Mouse (Mus musculus) CH12.LX (cell line): Measurements from ENCODE around the gene Stx4a. TPM values are rescaled to one million over a fixed set of nuclear protein-coding genes. Genes with fewer than 3 reads are reported as not detected.

Experiments
- DNase-seq: peaks from one replicate; pipeline ENCODE4 v3.0.0-alpha.2; 2013; ENCODE audit errors: extremely low read depth
- H3K27ac ChIP-seq: 2 replicates; pipeline ENCODE4 v1.5.1; 2012; ENCODE audit warnings: low read depth, mild to moderate bottlenecking, control low read depth, moderate library complexity; ENCODE audit not compliant: insufficient read depth
- H3K27me3 ChIP-seq: replicated peaks from 2 replicates; pipeline ENCODE3; 2012; ENCODE audit warnings: inconsistent platforms
- H3K36me3 ChIP-seq, 2 experiments: replicated peaks in 1 of 2; 2 replicates each; pipeline versions ENCODE3 to v1.6.1; 2012; ENCODE audit warnings: inconsistent platforms in 1 of 2, low read length in 1 of 2, mild to moderate bottlenecking in 1 of 2, mixed read lengths in 1 of 2, moderate library complexity in 1 of 2; ENCODE audit not compliant: control insufficient read depth in 1 of 2, insufficient read depth in 1 of 2
- H3K4me1 ChIP-seq, 2 experiments: 2 replicates each; pipeline ENCODE4 v1.6.1; 2012; ENCODE audit warnings: inconsistent platforms in 1 of 2, moderate library complexity in 1 of 2; ENCODE audit not compliant: insufficient read depth in 2 of 2, control insufficient read depth in 1 of 2
- H3K4me2 ChIP-seq: 2 replicates; pipeline ENCODE4 v1.6.1; 2012; ENCODE audit warnings: low read depth, mild to moderate bottlenecking, control low read depth; ENCODE audit not compliant: poor library complexity, insufficient read depth, severe bottlenecking
- H3K4me3 ChIP-seq, 3 experiments: fragments of 150-350 bp in 1 of 3; sonication (generic) in 1 of 3; replicated peaks in 1 of 3; 2 replicates each; pipeline versions ENCODE3 to v1.5.1; 2011 to 2012; ENCODE audit warnings: low read depth in 2 of 3, low read length in 2 of 3, mild to moderate bottlenecking in 2 of 3, moderate library complexity in 2 of 3, control low read depth in 1 of 3, improper control_type of control experiment in 1 of 3, inconsistent platforms in 1 of 3, mixed read lengths in 1 of 3; ENCODE audit not compliant: poor library complexity in 1 of 3
- H3K79me2 ChIP-seq: replicated peaks from 2 replicates; pipeline ENCODE4 v1.6.1; 2012; ENCODE audit warnings: mild to moderate bottlenecking, moderate library complexity; ENCODE audit not compliant: control insufficient read depth, poor library complexity, insufficient read depth, severe bottlenecking; ENCODE audit errors: extremely low read depth
- H3K9ac ChIP-seq: 2 replicates; pipeline ENCODE4 v1.6.1; 2012; ENCODE audit warnings: low read depth, mild to moderate bottlenecking, control low read depth, moderate library complexity; ENCODE audit not compliant: insufficient read depth
- H3K9me3 ChIP-seq: replicated peaks from 2 replicates; pipeline ENCODE3; 2012; ENCODE audit warnings: low read length, inconsistent platforms, mixed read lengths
- BHLHE40 ChIP-seq: IDR thresholded peaks from 2 replicates; pipeline ENCODE4 v1.6.1; 2011; ENCODE audit warnings: mild to moderate bottlenecking, low read depth, low read length, improper control_type of control experiment
- CHD2 ChIP-seq: IDR thresholded peaks from 2 replicates; pipeline ENCODE4 v1.6.1; 2011; ENCODE audit warnings: low read length, improper control_type of control experiment
- CTCF ChIP-seq, 2 experiments: IDR thresholded peaks in 1 of 2; conservative IDR thresholded peaks in 1 of 2; 2 replicates each; pipeline ENCODE4 v1.5.1; 2011 to 2012; ENCODE audit warnings: low read depth in 2 of 2, low read length in 2 of 2, improper control_type of control experiment in 1 of 2, inconsistent platforms in 1 of 2, mild to moderate bottlenecking in 1 of 2, moderate library complexity in 1 of 2
- E2F4 ChIP-seq: IDR thresholded peaks from 2 replicates; pipeline ENCODE4 v1.6.1; 2011; ENCODE audit warnings: low read depth, low read length, improper control_type of control experiment; ENCODE audit not compliant: insufficient replicate concordance
- ELF1 ChIP-seq: IDR thresholded peaks from 2 replicates; pipeline ENCODE4 v1.6.1; 2014; ENCODE audit warnings: low read depth, mild to moderate bottlenecking, inconsistent platforms, low read length, improper control_type of control experiment
- EP300 ChIP-seq: IDR thresholded peaks from 2 replicates; pipeline ENCODE4 v1.6.1; 2011; ENCODE audit warnings: low read length, improper control_type of control experiment
- ETS1 ChIP-seq: conservative IDR thresholded peaks from 2 replicates; pipeline ENCODE4 v1.6.1; 2012; ENCODE audit warnings: low read depth, mild to moderate bottlenecking, inconsistent platforms, low read length, improper control_type of control experiment, moderate library complexity
- GABPA ChIP-seq: IDR thresholded peaks from 2 replicates; pipeline ENCODE4 v1.6.1; 2012; ENCODE audit warnings: low read depth, low read length, improper control_type of control experiment, inconsistent platforms; ENCODE audit not compliant: insufficient replicate concordance
- JUND ChIP-seq: conservative IDR thresholded peaks from 2 replicates; pipeline ENCODE4 v1.6.1; 2011; ENCODE audit warnings: low read depth, low read length, improper control_type of control experiment
- MEF2A ChIP-seq: IDR thresholded peaks from 2 replicates; pipeline ENCODE4 v1.6.1; 2014; ENCODE audit warnings: low read depth, mild to moderate bottlenecking, inconsistent platforms, low read length, improper control_type of control experiment, borderline replicate concordance
- POLR2A ChIP-seq: IDR thresholded peaks from 2 replicates; pipeline ENCODE4 v1.6.1; 2011; ENCODE audit warnings: low read depth, mild to moderate bottlenecking, improper control_type of control experiment, low read length
- POLR2AphosphoS2 ChIP-seq: IDR thresholded peaks from 2 replicates; pipeline ENCODE4 v1.6.1; 2011; ENCODE audit warnings: low read depth, low read length, improper control_type of control experiment
- RAD21 ChIP-seq: IDR thresholded peaks from 2 replicates; pipeline ENCODE4 v1.6.1; 2011; ENCODE audit warnings: low read depth, mild to moderate bottlenecking, low read length, improper control_type of control experiment, moderate library complexity
- SMC3 ChIP-seq: IDR thresholded peaks from 2 replicates; pipeline ENCODE4 v1.6.1; 2011; ENCODE audit warnings: low read depth, low read length, improper control_type of control experiment
- TBP ChIP-seq: conservative IDR thresholded peaks from 2 replicates; pipeline ENCODE4 v1.6.1; 2011; ENCODE audit warnings: low read depth, low read length, improper control_type of control experiment
- UBTF ChIP-seq: IDR thresholded peaks from 2 replicates; pipeline ENCODE4 v1.6.1; 2012; ENCODE audit warnings: low read depth, mild to moderate bottlenecking, inconsistent platforms, low read length, improper control_type of control experiment, moderate library complexity
- dilution Hi-C: fragments of 300-500 bp; cut with MboI; formaldehyde crosslinking; loops from 2 replicates; pipeline ENCODE4 v1.14.3; 2020; ENCODE audit warnings: low sequenced_read_pairs; ENCODE audit not compliant: extremely low pct_unique_long_range_greater_than_20kb, extremely low pct_ligation_motif_present
- in situ Hi-C: fragments of 300-500 bp; cut with MboI; formaldehyde crosslinking; loops from 3 replicates; pipeline ENCODE4 v1.14.3; 2019; ENCODE audit warnings: low sequenced_read_pairs, low pct_ligation_motif_present, low pct_unique_long_range_greater_than_20kb, mixed read lengths
- polyA plus RNA-seq: library from polyadenylated mRNA; unstranded; fragments of >175 nt; gene quantifications from 2 replicates; pipeline ENCODE4 v1.2.1, GENCODE M21; 2012; ENCODE audit warnings: low read depth; ENCODE audit not compliant: insufficient read length
- total RNA-seq, 2 experiments: library from RNA; depleted of rRNA; stranded (reverse); fragments of 300-350 nt in 1 of 2; fragments of >200 nt in 1 of 2; gene quantifications; 2 replicates each; pipeline ENCODE4 v1.2.3; 2012 to 2014

Gene Stx4a
- total and polyA plus RNA-seq, 3 experiments: 16.5 to 50.5 (median 25.4) TPM

GRCm38 (mm10) chr7:127890798-127891197 lies 66.7 kb downstream of the Stx4a start, which contains the start of gene Prss53:
Prss53 (minus strand) TSS chr7:127890970.
- no peak within 1 kb of the TSS for H3K27ac ChIP-seq
- no peaks in the 10 kb centered on the region for H3K27me3 ChIP-seq
- peaks cover 0 to 21% of the 10 kb centered on the region in 2 experiments; a peak in 1 of 4 replicates for H3K4me1 ChIP-seq
- H3K36me3 ChIP-seq: peaks cover 37 to 85% of the 10 kb centered on the region in 2 experiments
- TF ChIP-seq JUND: no peak
- TF ChIP-seq POLR2AphosphoS2: peak; percentile 17; the same call in 1 of the 2 replicates
- TF ChIP-seq, all 38 proteins: peak for 1
- no peak for DNase-seq
- H3K79me2 ChIP-seq: no peaks in the 10 kb centered on the region
- in situ Hi-C loops: no loop called here
- peaks cover 3% of the 10 kb centered on the region for H3K9me3 ChIP-seq
- H3K9ac ChIP-seq: no peak within 1 kb of the TSS
- no peak within 1 kb of the TSS for H3K4me2 ChIP-seq
- no peak within 1 kb of the TSS for H3K4me3 ChIP-seq
- dilution Hi-C loops: no loop called here

- in situ Hi-C loops (no loop called here), dilution Hi-C loops (no loop called here)
- DNase-seq: no peak
- Histone ChIP-seq H3K27ac (no peak overlapping the region), H3K79me2 (no peaks in the 10 kb centered on the region), H3K4me2 (no peak overlapping the region), H3K9me3 (peaks cover 3% of the 10 kb centered on the region), H3K27me3 (no peaks in the 10 kb centered on the region), H3K9ac (no peak overlapping the region), H3K4me3 (no peak overlapping the region), H3K36me3 (peaks cover 5 to 48% of the 10 kb centered on the region in 2 experiments), H3K4me1 (0 out of 4 replicates have a peak, but pooled peaks cover 0 to 2% of the 10 kb centered on the region in 2 experiments)
- TF ChIP-seq ETS1 (no peak), BHLHE40 (no peak), EP300 (no peak), RAD21 (no peak), MEF2A (no peak), GABPA (no peak), JUND (no peak), POLR2A (no peak), CTCF (conservative IDR thresholded peaks at IDR 0.05 in 1 of 2, IDR thresholded peaks at IDR 0.05 in 1 of 2; ENCODE audit: low read depth in 2 of 2, low read length in 2 of 2) (no peak), SMC3 (no peak), UBTF (no peak), ELF1 (no peak), CHD2 (no peak), TBP (no peak), E2F4 (no peak)
Measured at GRCm38 (mm10) chr7:127894480-127894879, 70.4 kb downstream of the Stx4a start.
